Mouse (Mus musculus) heart, embryonic 16.5 days (tissue): ENCODE measurements at regions not wholly inside any gene's neighbourhood (a gene's known extent, or its start where the extent isn't known, plus 50 kb on each side); places are given as distances from the start of the nearest gene placed in this dataset.
A peak's percentile ranks its signal among the peaks of the same experiment; 100 is the strongest.

Experiments used
- ATAC-seq: fragments of 200-750 bp; cut with Nextera tagmentation; replicated peaks from 2 replicates; pipeline ENCODE4 v1.8.0; 2017; ENCODE audit warnings: moderate number of reproducible peaks; ENCODE audit not compliant: insufficient read depth, low FRiP score; ENCODE audit errors: extremely low read depth
- H3K27ac ChIP-seq: fragments of 300-500 bp; sonication (generic); 2 replicates; pipeline ENCODE4 v1.5.1; 2014; ENCODE audit warnings: mild to moderate bottlenecking, low read length, control low read depth, moderate library complexity
- H3K27me3 ChIP-seq: fragments of 300-500 bp; sonication (generic); 2 replicates; pipeline ENCODE4 v1.6.1; 2014; ENCODE audit warnings: low read length, mixed read lengths; ENCODE audit not compliant: control insufficient read depth, insufficient read depth
- H3K36me3 ChIP-seq: fragments of 300-500 bp; sonication (generic); 2 replicates; pipeline ENCODE4 v1.6.1; 2014; ENCODE audit not compliant: control insufficient read depth, insufficient read depth
- H3K4me1 ChIP-seq: fragments of 300-500 bp; sonication (generic); 2 replicates; pipeline ENCODE4 v1.6.1; 2014; ENCODE audit warnings: low read length, mixed read lengths; ENCODE audit not compliant: control insufficient read depth, insufficient read depth
- H3K4me2 ChIP-seq: fragments of 300-500 bp; sonication (generic); 2 replicates; pipeline ENCODE4 v1.6.1; 2014; ENCODE audit warnings: low read depth, mild to moderate bottlenecking, control low read depth, low read length
- H3K4me3 ChIP-seq: fragments of 300-500 bp; sonication (generic); 2 replicates; pipeline ENCODE4 v1.5.1; 2014; ENCODE audit warnings: mild to moderate bottlenecking, control low read depth, low read length
- H3K9ac ChIP-seq: fragments of 300-500 bp; sonication (generic); 2 replicates; pipeline ENCODE4 v1.6.1; 2014; ENCODE audit warnings: low read length, control low read depth
- H3K9me3 ChIP-seq: fragments of 300-500 bp; sonication (generic); replicated peaks from 2 replicates; pipeline ENCODE4 v1.6.1; 2016; ENCODE audit warnings: low read length; ENCODE audit not compliant: control insufficient read depth
- WGBS: fragments of 180-500 bp; shearing (Covaris S2); extraction: QIAGEN DNeasy Blood & Tissue Kit; methylation state at CpG from one replicate; pipeline ENCODE4 v1.1.7; 2014; 5-methylcytosine and 5-hydroxymethylcytosine counted together

DNA sequence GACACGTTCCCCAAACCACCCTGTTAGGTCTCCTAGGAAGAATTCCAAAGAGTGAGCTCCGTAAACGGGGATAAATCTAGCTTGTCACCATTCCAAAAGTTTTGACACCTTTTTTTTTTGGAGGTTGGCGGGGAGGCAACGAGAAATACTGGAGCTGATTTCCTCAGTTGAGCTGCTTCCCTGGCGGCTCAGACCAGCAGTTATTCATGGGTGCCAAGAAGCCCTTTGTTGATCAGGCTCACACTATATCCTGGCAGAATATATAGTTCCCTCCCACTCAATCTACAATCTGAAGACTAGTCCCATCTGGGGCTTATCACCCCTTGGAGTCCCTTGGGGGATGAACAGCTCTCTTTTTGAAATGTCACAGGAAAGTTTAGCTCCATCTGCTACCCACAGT is 77.5 kb upstream of the Tiam2 start:
- no peaks in the 10 kb centered on the region for H3K36me3 ChIP-seq
- no peak overlapping the region for H3K27ac ChIP-seq
- no peaks in the 10 kb centered on the region for H3K27me3 ChIP-seq
- WGBS, result 36% methylated on average over 6 of the region's 6 CpGs
- no peak overlapping the region for H3K4me2 ChIP-seq
- no peaks in the 10 kb centered on the region for H3K9me3 ChIP-seq
- no peak overlapping the region for H3K9ac ChIP-seq
- no peak for ATAC-seq
- H3K4me1 ChIP-seq, result peaks cover 24% of the 10 kb centered on the region
- H3K4me3 ChIP-seq, result no peak overlapping the region

- Histone ChIP-seq H3K4me2 (no peak overlapping the region), H3K9ac (no peak overlapping the region), H3K27me3 (no peaks in the 10 kb centered on the region), H3K4me1 (peaks cover 24% of the 10 kb centered on the region), H3K9me3 (no peaks in the 10 kb centered on the region), H3K36me3 (no peaks in the 10 kb centered on the region), H3K27ac (no peak overlapping the region), H3K4me3 (no peak overlapping the region)
- ATAC-seq, result no peak
- 65% methylated on average over 7 of the region's 7 CpGs for WGBS
Observed at GRCm38 (mm10) chr17:3249320-3249719, 77.1 kb upstream of the Tiam2 start.

DNA sequence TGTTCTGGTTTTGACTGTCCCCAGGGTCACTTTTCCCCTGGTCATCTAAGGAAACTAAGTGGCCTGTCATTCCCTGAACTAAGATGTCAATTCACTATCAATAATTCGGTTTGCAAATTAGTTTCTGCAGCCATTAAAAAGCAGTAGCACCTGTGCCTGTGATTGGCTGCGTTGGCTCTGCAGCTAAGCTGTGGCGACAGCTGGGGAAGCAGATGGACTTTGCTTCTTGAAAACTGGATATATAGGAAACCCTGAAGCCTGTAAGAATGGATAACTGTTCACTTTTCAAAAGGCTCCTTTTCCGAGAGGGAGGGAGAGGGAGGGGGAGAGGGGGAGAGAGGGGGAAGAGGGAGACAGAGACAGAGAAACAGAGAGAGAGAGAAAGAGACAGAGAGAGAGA is 75.2 kb upstream of the Tiam2 start:
- no peak overlapping the region for H3K9ac ChIP-seq
- peaks cover 23% of the 10 kb centered on the region for H3K4me1 ChIP-seq
- no peak overlapping the region for H3K4me3 ChIP-seq
- H3K36me3 ChIP-seq, result no peaks in the 10 kb centered on the region
- no peak overlapping the region for H3K4me2 ChIP-seq
- no peak for ATAC-seq
- WGBS, result 90% methylated on average over 4 of the region's 4 CpGs
- H3K9me3 ChIP-seq, result no peaks in the 10 kb centered on the region
- no peaks in the 10 kb centered on the region for H3K27me3 ChIP-seq
- H3K27ac ChIP-seq, result no peak overlapping the region

DNA sequence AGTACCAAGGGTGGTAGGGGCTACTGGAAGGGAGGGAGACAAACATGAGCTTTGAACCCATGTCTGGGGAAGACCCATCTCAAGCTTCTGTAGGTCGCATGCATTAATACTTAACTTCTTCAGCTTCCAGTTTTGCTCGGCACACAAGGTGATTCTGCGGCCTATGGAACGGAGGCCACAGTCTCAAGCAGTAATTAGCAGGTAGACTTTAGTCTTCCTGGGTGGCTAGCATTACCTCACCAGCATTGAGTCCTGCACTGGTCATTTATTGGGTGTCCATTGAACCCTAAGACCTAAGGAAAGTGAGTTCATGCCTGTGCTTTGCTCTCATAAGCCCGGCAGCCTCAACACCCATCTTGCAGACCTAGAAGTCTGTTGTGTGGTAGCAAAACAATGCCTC is 74.4 kb upstream of the Tiam2 start:
- ATAC-seq, result no peak
- Histone ChIP-seq H3K27ac (no peak overlapping the region), H3K36me3 (no peaks in the 10 kb centered on the region), H3K9ac (no peak overlapping the region), H3K4me3 (no peak overlapping the region), H3K4me1 (peaks cover 17% of the 10 kb centered on the region), H3K27me3 (no peaks in the 10 kb centered on the region), H3K9me3 (no peaks in the 10 kb centered on the region), H3K4me2 (no peak overlapping the region)
- 96% methylated on average over 5 of the region's 5 CpGs for WGBS

GRCm38 (mm10) chr17:3253508-3254176 is 72.7 kb upstream of the Tiam2 start:
- Histone ChIP-seq H3K36me3 (no peaks in the 10 kb centered on the region), H3K4me1 (peaks cover 10% of the 10 kb centered on the region), H3K4me3 (no peak overlapping the region), H3K9ac (no peak overlapping the region), H3K4me2 (no peak overlapping the region), H3K27ac (no peak overlapping the region), H3K9me3 (no peaks in the 10 kb centered on the region), H3K27me3 (no peaks in the 10 kb centered on the region)
- no peak for ATAC-seq
- 85% methylated on average over 10 of the region's 10 CpGs for WGBS

DNA sequence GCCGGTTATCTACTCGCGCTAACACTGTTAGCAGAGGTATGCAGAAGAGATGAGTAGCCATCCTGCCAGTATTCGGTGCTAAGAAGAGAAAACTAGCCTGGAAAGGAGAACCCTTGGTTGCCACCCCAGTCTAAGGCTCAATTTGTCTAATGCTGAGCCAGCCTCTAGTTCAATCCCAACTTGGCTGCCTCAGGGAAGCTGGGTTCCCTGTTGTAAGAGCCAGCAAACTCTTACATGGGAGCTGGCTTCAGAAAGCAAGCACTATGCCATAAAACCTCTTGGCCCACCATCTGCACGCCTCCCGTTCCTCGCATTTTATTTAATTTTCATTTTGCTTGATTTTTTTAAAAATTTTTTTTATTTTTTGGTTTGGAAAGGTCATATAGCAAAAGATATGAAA is 69.6 kb upstream of the Tiam2 start:
- H3K9ac ChIP-seq, result no peak overlapping the region
- H3K27me3 ChIP-seq, result no peaks in the 10 kb centered on the region
- ATAC-seq, result no peak
- no peaks in the 10 kb centered on the region for H3K9me3 ChIP-seq
- no peak overlapping the region for H3K27ac ChIP-seq
- H3K4me2 ChIP-seq, result no peak overlapping the region
- H3K36me3 ChIP-seq, result no peaks in the 10 kb centered on the region
- H3K4me3 ChIP-seq, result no peak overlapping the region
- 86% methylated on average over 7 of the region's 7 CpGs for WGBS
- H3K4me1 ChIP-seq, result peaks cover 3% of the 10 kb centered on the region

DNA sequence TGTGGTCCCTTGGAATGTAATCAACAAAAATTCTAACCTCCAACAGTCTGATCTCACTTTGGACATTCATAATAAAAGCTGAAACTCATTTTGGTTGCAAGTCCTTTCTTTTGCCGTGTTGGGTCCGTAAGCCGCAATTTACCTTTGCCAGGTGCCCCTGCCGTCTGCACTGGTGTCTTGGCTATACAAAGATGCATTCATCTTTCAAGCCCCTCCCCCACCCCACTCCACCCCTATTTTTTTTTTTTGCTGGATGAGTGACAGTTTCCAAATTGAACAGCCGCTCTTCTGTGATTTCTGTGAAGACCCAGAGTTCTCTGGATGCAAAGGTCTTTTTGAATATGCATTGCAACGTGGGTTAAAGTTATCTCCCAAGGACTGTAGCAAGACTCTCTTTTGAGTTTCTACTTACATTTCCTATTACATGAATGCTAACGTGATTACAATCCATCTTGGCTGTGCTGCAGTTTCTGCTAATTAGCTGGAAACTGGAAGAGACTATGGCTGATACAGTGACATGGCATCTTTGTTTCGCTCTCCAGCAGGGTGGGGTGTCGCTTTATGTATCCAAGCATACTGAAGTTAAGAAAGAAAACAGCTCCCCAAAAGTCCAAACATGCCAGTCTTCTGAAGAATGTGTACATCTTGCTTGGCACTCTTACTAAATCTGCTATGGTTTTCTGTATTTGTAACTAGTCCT is 67.4 kb upstream of the Tiam2 start:
- ATAC-seq, result no peak
- no peak overlapping the region for H3K4me2 ChIP-seq
- no peak overlapping the region for H3K27ac ChIP-seq
- H3K27me3 ChIP-seq, result no peaks in the 10 kb centered on the region
- no peaks in the 10 kb centered on the region for H3K4me1 ChIP-seq
- H3K9me3 ChIP-seq, result no peaks in the 10 kb centered on the region
- 86% methylated on average over 9 of the region's 9 CpGs for WGBS
- no peak overlapping the region for H3K9ac ChIP-seq
- H3K4me3 ChIP-seq, result no peak overlapping the region
- H3K36me3 ChIP-seq, result no peaks in the 10 kb centered on the region

DNA sequence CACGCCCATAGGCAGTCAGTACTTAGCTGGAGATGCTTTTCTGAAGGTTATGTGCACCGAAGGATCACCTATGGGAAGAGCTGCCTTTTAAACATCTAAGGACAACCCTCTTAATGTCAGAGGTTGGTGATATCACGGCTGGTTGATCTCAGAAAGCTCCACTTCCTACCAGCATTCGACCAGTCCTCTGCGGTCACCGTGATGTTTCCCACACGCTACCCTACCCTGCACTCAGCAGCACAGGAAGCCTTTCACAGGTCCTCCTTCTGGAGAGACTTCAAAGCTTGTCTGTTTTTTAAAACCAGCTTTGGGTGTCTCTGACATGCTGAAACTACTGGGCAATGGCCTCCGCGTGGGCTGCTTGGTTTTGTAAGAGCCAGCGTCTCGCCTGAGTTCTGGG is 65.6 kb upstream of the Tiam2 start:
- Histone ChIP-seq H3K27me3 (no peaks in the 10 kb centered on the region), H3K9me3 (no peaks in the 10 kb centered on the region), H3K9ac (no peak overlapping the region), H3K4me1 (no peaks in the 10 kb centered on the region), H3K4me3 (no peak overlapping the region), H3K36me3 (no peaks in the 10 kb centered on the region), H3K4me2 (no peak overlapping the region), H3K27ac (no peak overlapping the region)
- WGBS, result 74% methylated on average over 11 of the region's 11 CpGs
- ATAC-seq, result no peak

GRCm38 (mm10) chr17:3273108-3274091 is 53.0 kb upstream of the Tiam2 start:
- WGBS, result 33% methylated on average over 22 of the region's 22 CpGs
- Histone ChIP-seq H3K4me2 (no peak overlapping the region), H3K9me3 (no peaks in the 10 kb centered on the region), H3K4me3 (no peak overlapping the region), H3K4me1 (no peaks in the 10 kb centered on the region), H3K27ac (no peak overlapping the region), H3K9ac (no peak overlapping the region), H3K36me3 (no peaks in the 10 kb centered on the region), H3K27me3 (no peaks in the 10 kb centered on the region)
- peak; percentile 79; the same call in 1 of the 2 replicates for ATAC-seq
